Mouse (Mus musculus) cerebellum, adult 11-12 months (tissue): ENCODE measurements at regions not wholly inside any gene's neighbourhood (a gene's known extent, or its start where the extent isn't known, plus 50 kb on each side); places are given as distances from the start of the nearest gene placed in this dataset.

Experiments
- DNase-seq: peaks from one replicate; pipeline ENCODE4 v3.0.0; 2022

DNA sequence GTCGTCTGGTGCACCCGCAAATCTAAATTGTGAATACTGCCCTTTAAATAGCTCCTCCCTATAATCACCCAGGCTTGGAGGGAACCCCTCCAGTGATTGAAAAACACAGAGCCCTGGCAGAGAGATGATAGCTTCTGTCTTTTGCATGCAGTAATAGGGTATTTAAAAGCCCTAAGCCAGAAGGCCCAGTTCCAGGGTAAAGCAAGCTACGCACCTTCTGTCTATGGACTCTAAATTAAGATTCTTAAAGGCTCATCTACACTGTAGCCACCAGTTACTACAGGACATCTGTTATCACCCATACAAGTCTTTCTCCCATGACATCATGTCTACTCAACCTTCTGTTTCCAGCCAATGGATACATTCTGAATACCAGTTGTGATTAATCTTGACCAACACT, 167.8 kb downstream of the Gm11361 start:
- no peak for DNase-seq

GRCm38 (mm10) chr13:28424446-28425059, 167.2 kb downstream of the Gm11361 start:
- no peak for DNase-seq

DNA sequence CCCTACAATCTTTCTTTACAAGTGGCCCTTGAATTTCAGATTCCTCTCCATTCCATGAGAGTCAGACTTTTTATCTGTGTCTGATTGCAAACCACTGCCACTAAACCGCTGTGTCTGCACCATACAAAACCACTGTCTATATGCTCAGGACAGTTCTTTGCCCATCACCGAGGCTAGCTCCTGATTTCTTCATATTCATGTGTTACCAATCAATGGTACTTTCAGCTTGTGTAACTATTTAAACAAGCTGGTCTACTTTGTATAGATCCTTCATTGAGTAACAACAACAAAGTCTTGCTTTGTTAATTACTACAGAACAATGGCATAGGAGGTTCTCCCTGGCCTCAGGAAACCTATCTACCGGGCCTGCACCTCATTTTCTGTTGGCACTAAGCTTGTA, 164.0 kb downstream of the Gm11361 start:
- DNase-seq = no peak

DNA sequence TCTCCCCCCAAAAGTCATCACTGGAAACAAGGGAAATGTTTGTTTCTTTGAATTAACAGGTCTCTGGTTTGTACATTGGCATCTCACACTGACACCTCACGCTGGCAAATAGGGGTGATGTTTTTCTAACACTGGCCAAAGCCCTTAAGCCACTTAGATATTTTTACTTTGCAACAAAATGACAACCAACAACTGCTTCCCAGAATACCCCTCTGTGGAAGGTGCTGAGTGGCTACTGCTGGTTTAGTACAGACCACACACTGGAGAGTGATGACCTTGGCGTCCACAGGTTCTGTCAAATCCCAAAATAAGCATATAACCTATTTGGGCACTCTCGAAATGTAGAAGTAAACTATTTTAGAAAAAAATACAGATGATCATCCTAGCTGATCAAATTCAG, 163.3 kb downstream of the Gm11361 start:
- no peak for DNase-seq

DNA sequence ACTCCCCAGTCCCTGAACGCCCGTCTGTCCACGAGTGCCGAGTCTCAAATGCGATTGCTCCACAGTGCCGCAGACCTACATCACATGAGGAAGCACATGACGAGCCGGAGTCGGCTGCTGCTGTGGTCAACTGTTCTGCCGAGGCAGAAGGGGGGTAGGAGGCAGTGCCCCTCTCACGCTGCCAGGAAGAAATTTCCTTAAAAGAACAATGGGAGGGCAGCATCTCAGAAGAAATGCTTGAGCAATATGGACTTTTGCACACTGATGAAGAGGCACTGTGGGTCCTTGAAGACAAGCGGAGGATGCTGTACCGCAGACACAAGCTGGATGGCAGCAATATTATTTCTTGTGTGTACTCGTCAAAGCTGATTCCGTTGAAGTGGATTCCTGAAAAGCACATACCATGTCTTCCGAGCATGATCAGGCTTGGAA, 162.6 kb downstream of the Gm11361 start:
- peak; percentile 75 for DNase-seq

DNA sequence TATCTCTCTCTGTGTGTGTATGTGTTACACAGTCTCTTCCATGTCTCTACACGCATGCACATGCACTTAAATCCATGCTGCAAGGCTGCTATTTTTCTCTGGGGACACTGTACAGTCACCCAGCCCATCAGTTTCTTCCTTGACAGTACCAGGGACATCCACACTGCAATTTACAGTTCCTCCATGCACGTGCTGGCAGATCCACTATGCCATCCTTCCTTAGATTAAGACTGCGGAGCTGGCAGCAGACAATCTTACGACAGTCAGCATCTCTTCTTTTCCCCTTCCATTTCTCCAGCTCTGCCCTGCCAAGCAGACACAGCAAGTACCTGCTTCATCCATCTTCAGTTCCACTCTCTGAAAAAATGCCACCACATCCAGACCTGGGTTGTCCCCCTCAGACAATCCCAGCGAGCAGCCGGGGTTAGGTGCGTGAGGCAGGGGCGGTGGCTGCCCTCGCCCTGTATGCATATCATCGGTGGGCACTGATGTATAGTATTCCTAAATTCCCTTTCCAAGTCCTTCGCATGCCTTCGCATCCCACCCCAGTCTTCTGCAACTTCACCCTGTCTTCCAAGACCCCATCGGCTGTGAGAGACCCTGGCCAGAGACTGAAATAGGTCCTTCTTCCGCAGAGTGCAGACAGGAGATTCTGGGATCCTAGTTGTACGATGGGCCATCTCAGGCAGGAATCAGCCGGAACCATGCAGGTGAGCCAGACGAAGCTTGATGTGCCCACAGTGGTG, 161.8 kb downstream of the Gm11361 start:
- peak; percentile 22 for DNase-seq

DNA sequence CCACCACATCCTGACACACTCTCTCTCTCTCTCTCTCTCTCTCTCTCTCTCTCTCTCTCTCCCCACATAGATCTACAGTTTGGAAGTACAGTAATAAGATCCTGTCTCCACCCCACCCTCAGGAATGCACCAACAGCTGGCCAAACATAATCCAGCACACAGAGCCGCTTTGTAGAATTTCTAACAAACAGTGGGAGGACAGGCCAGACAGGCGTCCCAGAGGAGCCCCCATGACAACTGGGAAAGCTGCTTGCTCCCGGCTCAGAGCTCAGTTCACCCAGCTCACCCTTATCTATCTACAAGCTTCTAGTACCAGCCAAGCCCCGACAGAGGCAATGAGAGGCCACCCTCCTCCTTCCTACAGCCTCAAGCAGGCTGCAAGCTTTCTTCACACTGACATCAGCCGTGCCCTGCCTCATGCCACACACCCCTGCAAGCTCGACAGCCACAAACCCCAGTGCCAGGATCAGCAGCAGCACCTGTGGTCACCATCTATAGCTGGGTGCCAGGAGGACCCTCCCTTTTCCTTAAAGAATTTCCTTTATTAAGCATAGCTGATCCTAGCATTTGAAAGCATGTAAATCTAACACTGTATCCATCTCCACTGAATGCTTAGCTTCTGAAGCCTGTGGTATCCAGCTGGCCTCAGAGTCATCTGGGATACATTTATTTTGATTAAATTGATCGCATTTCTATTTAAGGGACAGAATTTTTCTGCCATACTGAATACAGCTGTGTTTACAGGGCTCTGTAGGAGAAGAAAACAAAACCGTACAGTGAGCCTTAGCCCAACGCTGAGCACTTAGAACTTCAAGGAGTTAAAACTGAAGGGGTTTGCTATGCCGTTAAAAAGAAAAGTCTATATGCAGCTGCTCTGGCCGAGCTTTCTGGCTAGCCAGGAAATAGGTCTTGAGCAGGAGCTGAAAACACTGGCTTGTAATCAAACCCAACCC, 160.9 kb downstream of the Gm11361 start:
- peak; percentile 39 for DNase-seq

DNA sequence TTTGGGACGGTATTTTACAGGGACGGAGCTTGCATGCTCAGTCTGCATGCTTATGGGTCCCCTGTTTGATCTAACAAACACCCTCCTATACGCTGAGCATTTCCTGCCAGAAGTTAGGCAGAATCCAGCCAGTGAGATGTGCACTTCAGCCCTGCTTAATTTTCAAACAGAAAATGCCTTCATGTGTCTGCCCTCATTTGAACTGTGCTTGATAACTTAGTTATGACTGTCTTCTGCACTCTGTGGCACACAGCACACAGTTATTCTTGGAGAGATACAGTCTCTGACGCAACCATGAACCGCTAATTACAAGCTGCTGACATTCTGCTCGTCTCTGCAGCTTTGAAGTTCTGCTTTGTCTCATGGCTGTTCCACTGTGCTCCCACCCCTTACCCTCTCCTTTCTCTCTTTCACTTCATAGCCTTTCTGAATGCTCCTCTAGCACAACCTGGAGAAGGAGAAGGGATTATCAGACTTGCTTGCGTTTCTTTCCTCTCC, 160.2 kb downstream of the Gm11361 start:
- no peak for DNase-seq

DNA sequence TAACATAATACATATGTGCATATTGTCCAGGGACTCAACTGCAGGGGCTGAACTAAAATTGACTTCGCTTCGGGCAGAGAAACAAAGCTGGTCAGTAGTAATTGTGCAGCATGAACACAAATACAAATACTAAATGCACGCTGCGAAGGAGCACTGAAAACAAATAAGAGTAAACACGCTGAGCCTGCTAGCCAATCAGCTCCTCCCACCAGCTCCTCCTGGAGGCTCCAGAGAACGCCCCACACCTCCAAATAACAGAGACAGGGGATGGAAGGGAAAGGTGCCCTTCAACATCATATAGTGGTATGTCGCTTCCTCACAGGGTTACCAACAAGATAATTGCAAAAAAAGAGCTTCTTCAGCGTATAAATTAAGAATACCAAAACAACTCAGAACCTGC, 159.6 kb downstream of the Gm11361 start:
- peak; percentile 46 for DNase-seq

- DNase-seq = peak; percentile 46
Observed at GRCm38 (mm10) chr13:28416231-28416630, 158.9 kb downstream of the Gm11361 start.

DNA sequence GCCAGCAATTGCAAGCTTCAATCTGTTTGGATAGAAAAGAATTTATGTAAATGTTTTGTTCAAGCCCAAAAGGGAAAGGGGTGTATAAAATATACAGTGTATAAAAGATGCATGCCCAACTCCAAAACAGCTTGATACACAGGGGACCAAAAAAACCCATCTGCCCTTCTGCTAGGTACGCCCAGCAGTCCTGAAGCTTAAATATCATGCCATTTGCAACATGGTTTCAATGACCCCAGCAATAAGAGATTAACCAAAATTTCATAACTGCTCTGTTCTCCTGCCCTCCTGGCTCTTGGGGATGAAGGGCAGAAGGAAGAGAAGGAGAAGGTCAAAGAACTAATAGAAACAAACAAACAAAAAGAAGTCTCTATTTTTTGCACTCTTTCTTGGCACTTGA, 158.4 kb downstream of the Gm11361 start:
- no peak for DNase-seq

GRCm38 (mm10) chr13:28410324-28410723, 153.0 kb downstream of the Gm11361 start:
- DNase-seq = no peak

- no peak for DNase-seq
Observed at GRCm38 (mm10) chr13:28409609-28409902, 152.2 kb downstream of the Gm11361 start.

DNA sequence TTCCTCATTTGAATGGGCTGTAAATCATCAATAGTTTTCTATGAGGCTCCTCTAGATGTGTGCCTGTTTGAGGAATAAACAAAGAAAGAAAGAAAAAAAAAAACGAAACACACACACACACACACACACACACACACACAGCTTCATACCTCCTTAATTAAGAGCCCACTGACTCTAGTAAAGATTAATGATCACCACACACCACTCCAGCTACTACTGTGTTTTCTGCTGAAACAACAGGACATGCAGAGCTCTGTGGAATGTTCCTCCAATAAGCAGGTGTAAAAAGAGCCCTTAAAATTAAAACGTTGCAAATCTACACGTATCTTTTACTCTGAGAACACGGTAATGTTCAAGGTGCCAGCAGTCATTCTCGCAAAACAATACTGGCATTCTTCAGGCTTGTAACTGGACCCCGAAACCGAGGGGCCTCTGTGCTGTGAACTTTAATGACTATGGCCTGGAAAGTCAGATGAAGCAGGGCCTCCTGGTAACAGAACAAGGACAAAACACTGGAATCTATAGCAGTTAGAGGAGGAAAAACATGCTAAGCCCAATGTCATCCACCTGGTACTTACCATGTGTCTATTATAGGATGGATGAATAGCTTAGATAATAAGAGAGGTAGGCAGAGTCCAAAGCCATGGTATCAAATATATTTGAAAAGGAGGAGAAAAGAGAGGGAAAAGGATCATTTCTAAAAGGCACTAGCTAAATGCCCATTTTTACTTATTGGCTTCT, 151.7 kb downstream of the Gm11361 start:
- no peak for DNase-seq

DNA sequence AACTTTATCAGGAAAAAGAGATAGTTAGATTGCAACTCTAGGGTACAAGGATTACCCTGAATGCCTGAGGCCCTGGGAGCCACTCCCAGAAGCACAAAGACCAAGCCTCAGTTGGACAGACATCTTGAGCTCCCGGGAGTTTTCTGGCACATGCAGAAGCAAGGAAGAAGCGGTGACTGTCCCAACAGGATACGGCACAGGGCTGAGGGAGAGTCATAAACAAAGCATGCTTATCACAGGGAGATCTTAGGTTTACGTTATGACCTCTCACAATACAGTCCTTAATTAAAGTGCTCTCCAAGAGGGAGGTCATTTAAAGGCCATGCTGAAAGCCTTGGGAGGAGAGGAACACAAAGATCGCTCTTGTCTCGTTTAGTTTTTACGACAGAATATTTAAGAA, 143.1 kb downstream of the Gm11361 start:
- no peak for DNase-seq
